Mouse (Mus musculus): Measurements from ENCODE around the gene Ntn1.
A peak's percentile ranks its signal among the peaks of the same experiment; 100 is the strongest.

Ntn1 gene

GRCm38 (mm10) chr11:68400727-68401219, at the start of gene Ntn1:
Gene Ntn1 (minus strand): TSS chr11:68400823.
- no peak for DNase-seq

DNA sequence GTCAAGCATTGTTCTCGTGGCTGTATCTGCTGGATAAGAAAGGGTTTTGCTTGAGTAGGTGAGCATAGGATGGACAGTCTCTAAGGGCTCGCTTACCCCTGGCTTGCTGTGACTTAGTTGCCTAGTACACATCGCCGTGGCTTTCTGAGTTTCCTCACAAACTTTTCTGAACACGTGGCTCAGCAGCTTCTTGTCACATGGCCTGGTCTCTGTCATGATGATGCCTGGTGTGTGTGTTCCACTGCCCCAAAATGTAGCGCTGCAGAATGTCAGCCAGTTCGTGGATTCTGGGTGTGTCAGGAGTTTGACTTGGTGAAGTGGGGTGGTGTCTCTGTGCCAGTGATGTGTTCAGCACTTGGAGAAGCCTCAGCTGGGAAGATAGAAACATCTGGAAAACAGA, 47.7 kb upstream of the Ntn1 start:
- DNase-seq = no peak

- no peak for DNase-seq
Observed at GRCm38 (mm10) chr11:68447242-68447641, 46.6 kb upstream of the Ntn1 start.

DNA sequence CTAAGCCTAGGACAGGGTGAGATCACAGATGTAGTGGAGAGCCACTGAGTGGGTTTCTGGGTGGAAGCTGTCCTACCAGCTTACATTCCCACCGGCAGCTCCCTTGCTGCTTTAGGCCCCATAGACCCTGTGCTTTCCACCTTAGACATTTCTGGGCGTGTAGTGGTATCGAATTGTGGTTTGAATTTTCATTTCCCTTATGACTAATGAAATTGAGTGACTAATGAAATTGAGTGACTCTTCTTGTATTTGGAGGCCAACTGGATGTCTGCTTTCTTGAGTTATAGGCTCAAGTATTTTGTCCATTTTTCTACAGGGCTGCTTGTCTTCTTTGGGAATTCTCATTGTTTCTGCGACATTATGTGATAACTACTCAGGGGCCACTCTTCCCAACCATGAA, 45.9 kb upstream of the Ntn1 start:
- DNase-seq = no peak

GRCm38 (mm10) chr11:68445901-68446300, 45.3 kb upstream of the Ntn1 start:
- DNase-seq = no peak

DNA sequence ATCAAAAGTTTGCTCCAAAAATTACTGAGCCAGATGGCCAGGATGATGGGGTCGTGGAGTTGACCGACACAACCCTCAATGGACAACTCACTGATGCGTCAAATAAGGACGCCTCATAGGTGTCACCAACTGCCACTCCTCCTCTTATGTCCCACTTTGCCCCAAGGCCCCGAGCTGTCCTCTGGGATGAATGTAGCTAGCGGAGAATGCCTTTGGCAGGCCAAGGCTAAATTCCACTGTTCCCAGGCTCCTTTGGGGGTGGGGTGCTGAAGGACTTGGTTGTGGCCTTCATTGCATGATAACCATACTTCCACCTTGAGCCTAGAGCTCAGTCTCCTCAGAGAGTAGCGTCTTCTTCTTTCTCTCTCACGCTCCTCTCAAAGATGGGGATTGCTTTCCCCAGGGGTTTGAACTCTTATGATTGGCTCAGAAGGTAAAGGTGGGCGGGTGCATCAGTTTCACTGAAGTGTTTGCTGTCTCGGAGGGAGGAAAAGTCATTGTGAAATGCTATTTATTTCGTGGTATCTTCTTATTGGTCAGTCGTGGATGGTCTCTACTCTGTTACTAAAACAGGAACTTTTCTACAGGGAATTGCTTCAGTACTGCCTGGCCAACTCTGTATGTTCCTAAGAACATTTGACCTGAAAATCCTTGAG, 42.5 kb upstream of the Ntn1 start:
- DNase-seq = no peak

- no peak for DNase-seq
Observed at GRCm38 (mm10) chr11:68442346-68442745, 41.7 kb upstream of the Ntn1 start.

GRCm38 (mm10) chr11:68440965-68441364, 40.3 kb upstream of the Ntn1 start:
- DNase-seq = no peak

- no peak for DNase-seq
Observed at GRCm38 (mm10) chr11:68440100-68440499, 39.5 kb upstream of the Ntn1 start.

GRCm38 (mm10) chr11:68436376-68436775, 35.8 kb upstream of the Ntn1 start:
- DNase-seq = no peak

- no peak for DNase-seq
Observed at GRCm38 (mm10) chr11:68435601-68436000, 35.0 kb upstream of the Ntn1 start.

- DNase-seq = no peak
Observed at GRCm38 (mm10) chr11:68434697-68435096, 34.1 kb upstream of the Ntn1 start.

DNA sequence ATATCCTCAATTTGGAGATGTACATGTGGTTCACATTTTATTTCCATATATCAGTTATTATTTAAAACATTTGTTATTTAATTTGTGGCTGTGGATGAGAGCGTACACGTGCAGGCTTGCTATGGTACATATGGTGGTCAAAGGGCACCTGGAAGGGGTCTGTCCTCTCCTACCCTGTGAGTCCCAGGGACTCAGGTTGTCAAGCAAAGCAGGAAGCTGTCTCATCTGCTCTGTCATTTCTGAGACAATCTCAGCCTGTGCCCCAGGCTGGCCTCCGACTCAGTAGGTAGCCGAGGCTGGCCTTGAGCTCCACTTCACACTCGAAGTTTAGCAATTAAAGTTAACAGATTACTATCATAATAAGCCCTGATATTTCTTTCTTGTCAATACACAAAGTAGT, 32.9 kb upstream of the Ntn1 start:
- DNase-seq = no peak

DNA sequence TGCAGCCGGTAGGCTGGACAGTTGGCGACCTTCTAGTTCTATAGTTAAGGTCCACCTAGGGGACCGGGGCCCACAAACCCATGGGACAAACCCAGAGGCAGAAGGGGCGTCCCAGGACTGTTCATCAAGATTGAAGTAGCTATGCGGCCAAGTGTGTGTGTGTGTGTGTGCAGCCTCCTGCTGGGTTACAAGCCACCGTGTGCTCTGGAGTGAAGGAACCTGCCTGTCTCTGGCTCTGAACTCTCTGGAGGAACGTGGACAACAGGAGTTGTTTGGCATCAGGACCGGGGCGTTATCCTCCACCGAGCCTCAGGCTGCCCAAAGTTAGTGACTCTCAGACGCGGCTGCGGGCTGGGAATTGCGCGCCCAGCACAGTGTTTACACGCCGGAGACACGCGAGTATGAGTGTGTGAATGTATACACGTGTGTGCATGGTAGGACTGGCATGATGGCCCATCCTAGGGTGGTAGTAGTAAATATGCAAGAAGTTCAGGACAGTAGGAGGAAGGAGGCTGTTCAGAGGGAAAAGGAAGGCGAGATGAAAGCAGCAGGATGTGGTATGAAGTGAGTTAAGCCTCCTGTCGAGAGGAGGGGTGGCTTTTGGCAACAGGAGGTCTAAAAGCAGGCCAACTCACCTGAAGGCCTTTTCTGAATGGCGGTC, 31.9 kb upstream of the Ntn1 start:
- no peak for DNase-seq

- peak; percentile 46 to 72 for DNase-seq
Observed at GRCm38 (mm10) chr11:68431699-68432360, 31.2 kb upstream of the Ntn1 start, which contains the start of gene Pik3r5. Gene Pik3r5 (plus strand): TSS chr11:68432121.

- DNase-seq = no peak
Observed at GRCm38 (mm10) chr11:68430662-68431061, 30.0 kb upstream of the Ntn1 start.

DNA sequence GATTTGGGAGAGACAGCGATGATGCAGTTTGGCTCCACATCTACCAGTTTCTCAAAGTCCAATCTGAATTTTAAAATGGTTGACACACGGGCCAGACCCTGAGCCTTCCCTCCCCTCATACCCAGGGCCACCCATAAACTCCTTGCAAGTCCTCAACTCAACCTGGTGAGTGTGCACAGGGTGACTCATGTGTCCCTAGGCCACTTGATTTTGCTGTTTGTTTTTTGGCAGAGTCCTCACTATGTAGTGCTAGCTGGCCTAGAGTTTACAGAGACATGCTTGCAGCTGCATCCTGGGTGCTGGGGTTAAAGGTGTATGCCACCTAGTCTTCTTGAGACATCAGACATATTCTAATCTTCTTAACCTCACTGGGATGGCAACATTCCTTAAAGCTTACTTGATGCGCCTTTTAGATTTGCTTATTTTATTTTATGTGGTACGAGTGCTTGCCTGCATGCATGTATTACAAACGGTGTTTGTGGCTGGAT, 26.5 kb upstream of the Ntn1 start:
- no peak for DNase-seq

GRCm38 (mm10) chr11:68425492-68426315, 25.1 kb upstream of the Ntn1 start:
- DNase-seq = no peak

GRCm38 (mm10) chr11:68417831-68418230, 17.2 kb upstream of the Ntn1 start:
- no peak for DNase-seq

DNA sequence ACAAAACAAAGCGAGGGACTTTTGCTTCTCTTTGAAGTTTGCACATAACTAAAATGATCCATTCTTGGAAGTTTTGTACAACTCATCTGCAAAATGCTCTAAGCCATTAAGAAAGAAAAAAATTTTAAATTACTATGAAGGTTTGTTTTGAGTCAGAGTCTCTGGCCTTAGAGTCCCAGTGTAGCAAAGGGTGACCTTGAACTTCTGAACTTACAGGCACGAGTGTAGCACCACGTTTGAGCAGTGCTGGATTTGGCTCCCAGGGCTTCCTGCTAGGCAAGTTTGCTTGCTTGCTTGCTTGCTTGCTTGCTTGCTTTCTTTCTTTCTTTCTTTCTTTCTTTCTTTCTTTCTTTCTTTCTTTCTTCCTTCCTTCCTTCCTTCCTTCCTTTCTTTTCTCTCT, 16.4 kb upstream of the Ntn1 start:
- DNase-seq = no peak

DNA sequence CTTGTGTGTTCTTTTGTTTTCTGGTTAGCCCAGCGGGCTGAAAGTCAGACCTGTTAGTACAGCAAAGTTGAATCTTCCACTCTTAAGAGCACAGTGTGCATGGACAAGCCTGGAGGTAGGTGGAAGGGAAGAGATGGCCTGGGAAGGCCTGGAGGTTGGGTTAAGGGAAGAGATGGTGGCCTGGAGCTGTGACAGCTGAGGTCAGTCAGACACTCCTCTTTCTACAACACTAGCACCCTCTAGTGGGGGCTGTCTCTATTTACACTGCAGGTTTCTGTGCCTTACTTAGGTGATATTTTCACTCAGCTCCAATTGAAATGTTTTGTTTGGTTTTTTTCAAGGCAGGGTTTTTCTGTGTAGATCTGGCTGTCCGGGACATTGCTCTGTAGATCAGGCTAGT, 7.5 kb upstream of the Ntn1 start:
- peak; percentile 69 to 79 for DNase-seq

- DNase-seq = no peak
Observed at GRCm38 (mm10) chr11:68407266-68407926, 6.8 kb upstream of the Ntn1 start.

All from kidney, adult 8-10 months (tissue).